ENCODE assay signal across 10 mouse cellular contexts in the genomic region with DNA sequence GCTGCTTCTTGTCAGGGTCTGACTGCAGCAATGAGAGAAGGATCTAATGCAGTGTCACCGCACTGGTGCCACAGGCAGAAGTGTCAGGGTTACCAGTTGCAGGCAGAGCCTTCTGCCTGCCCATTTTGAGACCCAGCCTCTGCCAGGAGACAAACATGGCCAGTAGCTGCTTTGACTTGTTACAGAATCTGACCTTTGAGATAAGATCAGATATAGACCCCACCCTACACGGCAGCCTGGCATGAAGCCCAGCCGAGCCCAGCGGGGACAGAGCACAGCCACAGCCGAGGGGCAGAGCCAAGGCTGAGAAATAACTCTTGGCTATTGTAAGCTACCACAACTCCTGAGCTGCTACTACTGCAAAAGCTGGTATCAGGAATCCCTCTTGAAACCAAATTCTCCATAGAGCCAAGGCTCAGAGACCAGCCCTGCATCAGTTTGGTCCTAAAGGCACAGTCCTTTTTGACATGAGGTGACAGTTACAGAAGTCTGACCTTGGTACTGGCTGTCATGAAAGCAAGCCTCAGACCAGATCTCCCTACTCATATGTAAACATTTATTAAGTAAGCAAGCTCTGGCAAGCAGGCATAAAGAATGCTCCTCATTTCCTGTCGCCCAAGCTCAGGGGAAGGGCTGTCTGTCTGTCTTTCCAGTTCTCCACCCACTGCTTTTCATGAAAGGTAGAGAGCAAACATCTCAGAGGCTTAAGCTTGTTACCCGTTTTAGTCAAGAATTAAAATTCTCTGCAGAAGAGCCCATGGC.
DNase-seq lines count a peak whose midpoint lies in the region; ATAC-seq and TF ChIP-seq lines count a peak whose summit lies in the region.
"Had no signal": no experiment of that assay in that cellular context is flagged by ENCODE, and none has a peak within 500 bp of the region (broad histone marks: within the 10 kb centered on the region; RNA-seq: fewer than 3 reads in every experiment).

No protein-coding gene starts in this region.

- no peak for TF ChIP-seq CTCF in liver, adult 2 months (IDR thresholded peaks at IDR 0.05; ENCODE audit: low read depth, low read length)
- no peak for TF ChIP-seq CTCF in lung, embryonic 14.5 days (IDR thresholded peaks at IDR 0.05; ENCODE audit: low read depth)

- no peak overlapping the region for H3K27ac ChIP-seq in liver, adult 2 months (replicated peaks; ENCODE audit: insufficient read depth, low read depth, low read length)
- H3K27ac ChIP-seq in liver, embryonic 11.5 days (ENCODE audit: low read depth, low read length): no peak overlapping the region
- H3K27ac ChIP-seq in lung, embryonic 14.5 days (ENCODE audit: low read depth): peak overlapping the region; percentile 77
- H3K27ac ChIP-seq: hindbrain, embryonic 13.5 days had no signal

- no peaks in the 10 kb centered on the region for H3K9me3 ChIP-seq in liver, embryonic 11.5 days (ENCODE audit: control insufficient read depth, low read length)
- no peaks in the 10 kb centered on the region for H3K9me3 ChIP-seq in lung, embryonic 14.5 days (ENCODE audit: low read depth, low read length)
- H3K9me3 ChIP-seq: hindbrain, embryonic 13.5 days had no signal

- no peak overlapping the region for H3K9ac ChIP-seq in liver, adult 2 months (ENCODE audit: low read depth, low read length)
- no peak overlapping the region for H3K9ac ChIP-seq in liver, embryonic 11.5 days (ENCODE audit: low read depth, low read length)
- no peak overlapping the region for H3K9ac ChIP-seq in lung, embryonic 14.5 days
- H3K9ac ChIP-seq: hindbrain, embryonic 13.5 days had no signal

- H3K4me3 ChIP-seq in liver, adult 2 months (ENCODE audit: insufficient read depth, low read depth, low read length): no peak overlapping the region
- no peak overlapping the region for H3K4me3 ChIP-seq in liver, embryonic 11.5 days (ENCODE audit: low read depth, low read length)
- H3K4me3 ChIP-seq in lung, embryonic 14.5 days (ENCODE audit: low read depth, low read length): no peak overlapping the region
- H3K4me3 ChIP-seq: hindbrain, embryonic 13.5 days had no signal

- no peak for TF ChIP-seq POLR2A in liver, adult 2 months (IDR thresholded peaks at IDR 0.05; ENCODE audit: extremely low read depth, insufficient read depth, low read length)

- WGBS in liver, adult 2 months: 15% methylated on average over 7 of the region's 7 CpGs
- WGBS in liver, embryonic 11.5 days: 57% methylated on average over 7 of the region's 7 CpGs
- 19% methylated on average over 7 of the region's 7 CpGs for WGBS in lung, embryonic 14.5 days

- H3K79me2 ChIP-seq in liver, adult 2 months (ENCODE audit: control insufficient read depth, insufficient read depth, low read length): no peaks in the 10 kb centered on the region

- H3K4me1 ChIP-seq in liver, adult 2 months (ENCODE audit: control insufficient read depth, insufficient read depth, low read length): peaks cover 6% of the 10 kb centered on the region
- H3K4me1 ChIP-seq in liver, embryonic 11.5 days (replicated peaks; ENCODE audit: control insufficient read depth, insufficient read depth, low read length): peaks cover 2% of the 10 kb centered on the region; the same call in 1 of the 2 replicates
- peaks cover 20% of the 10 kb centered on the region for H3K4me1 ChIP-seq in lung, embryonic 14.5 days (ENCODE audit: insufficient read depth)

- H3K4me2 ChIP-seq in liver, embryonic 11.5 days: no peak overlapping the region
- no peak overlapping the region for H3K4me2 ChIP-seq in lung, embryonic 14.5 days
- H3K4me2 ChIP-seq: hindbrain, embryonic 13.5 days had no signal

- no peaks in the 10 kb centered on the region for H3K36me3 ChIP-seq in liver, adult 2 months (ENCODE audit: control insufficient read depth, insufficient read depth, low read length)
- no peaks in the 10 kb centered on the region for H3K36me3 ChIP-seq in liver, embryonic 11.5 days (ENCODE audit: control insufficient read depth, insufficient read depth, low read length)
- H3K36me3 ChIP-seq in lung, embryonic 14.5 days (ENCODE audit: insufficient read depth): no peaks in the 10 kb centered on the region
- H3K36me3 ChIP-seq: hindbrain, embryonic 13.5 days had no signal

- H3K27me3 ChIP-seq in liver, adult 2 months (ENCODE audit: control insufficient read depth, insufficient read depth, low read length): no peaks in the 10 kb centered on the region
- H3K27me3 ChIP-seq in liver, embryonic 11.5 days (replicated peaks; ENCODE audit: control insufficient read depth, insufficient read depth, low read length): no peaks in the 10 kb centered on the region
- no peaks in the 10 kb centered on the region for H3K27me3 ChIP-seq in lung, embryonic 14.5 days (ENCODE audit: insufficient read depth, low read length)
- H3K27me3 ChIP-seq: hindbrain, embryonic 13.5 days; Patski had no signal

- ATAC-seq in liver, embryonic 11.5 days (replicated peaks; ENCODE audit: low FRiP score): no peak
- peak; percentile 69 for ATAC-seq in lung, embryonic 14.5 days (ENCODE audit: insufficient read depth)
- no peak for ATAC-seq in CD4-positive, CD25-positive, alpha-beta regulatory T cell, adult 4 months
- ATAC-seq: Patski had no signal

- peak; percentile 20 to 33 for DNase-seq in adrenal gland, adult (ENCODE audit: inconsistent age in 2 of 2, low spot score in 1 of 2)
- no peak for DNase-seq in adrenal gland, adult 18-20 months (ENCODE audit: low spot score in 2 of 2)
- peak; percentile 73 for DNase-seq in liver, adult 2 months (ENCODE audit: extremely low read depth, low read depth, low spot score)
- DNase-seq in liver, embryonic 11.5 days (ENCODE audit: low spot score): no peak
- peak; percentile 75 for DNase-seq in lung, embryonic 14.5 days
- DNase-seq in urinary bladder, postnatal 4 days (ENCODE audit: low spot score in 2 of 2): peak; percentile 45 to 66
- DNase-seq in retina, postnatal 1 day: no peak

Comparison
In these comparisons a context has a peak if more than half of its experiments do, and no peak if none do; other contexts are left out.
1. DNase-seq: peak in adrenal gland, adult (2 of 2), liver, adult 2 months (single experiment), lung, embryonic 14.5 days (single experiment) and urinary bladder, postnatal 4 days (2 of 2); none in adrenal gland, adult 18-20 months (0 of 2), liver, embryonic 11.5 days (single experiment) and retina, postnatal 1 day (single experiment).